Mouse (Mus musculus): ENCODE data around the gene Barhl1.

Barhl1 gene

DNA sequence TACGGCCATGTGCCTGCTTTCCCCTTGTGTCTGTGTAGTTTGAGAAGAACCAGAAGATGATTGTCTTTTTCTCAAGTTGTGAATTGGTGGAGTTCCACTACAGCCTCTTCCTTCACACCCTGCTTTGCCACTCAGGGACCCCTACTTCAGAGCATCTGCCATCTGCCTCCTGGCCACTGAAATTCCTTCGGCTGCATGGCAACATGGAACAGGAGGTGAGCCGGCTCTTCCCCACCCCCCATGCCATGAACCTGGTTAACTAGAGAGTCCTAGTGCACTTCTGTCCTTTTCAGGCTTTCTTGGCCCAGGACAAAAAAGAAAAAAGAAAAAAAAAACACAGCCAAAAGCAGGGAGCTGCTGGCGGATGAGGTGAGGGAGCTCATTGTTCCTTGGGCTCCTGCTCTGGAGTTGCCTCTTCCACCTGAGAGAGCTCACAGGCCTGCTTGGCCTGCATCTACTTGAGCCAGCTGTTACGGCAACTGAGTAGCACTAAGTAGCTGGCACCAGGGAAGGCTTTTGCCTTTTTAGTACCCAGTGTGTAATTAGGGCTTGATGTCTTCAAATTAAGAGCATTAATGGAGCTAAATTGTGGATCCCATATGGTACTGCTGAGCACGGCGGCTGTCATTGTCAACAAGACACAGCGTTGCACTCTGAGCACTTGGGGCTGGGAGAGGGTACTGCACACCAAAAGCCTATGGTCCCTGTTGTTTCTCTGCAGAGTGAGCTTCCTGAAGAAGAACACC is 55.6 kb downstream of the Barhl1 start:
- no peak for DNase-seq

GRCm38 (mm10) chr2:28859303-28859702 is 57.2 kb downstream of the Barhl1 start:
- no peak for DNase-seq

Data from lung, postnatal 10 days (tissue).